Mouse (Mus musculus) T-cell, adult 2 months (primary cell): ENCODE data around the gene Cry1.

Source experiments
- DNase-seq: peaks from one replicate; pipeline ENCODE4 v3.0.0; 2022; ENCODE audit warnings: low spot score

Gene Cry1

GRCm38 (mm10) chr10:85184964-85185608, at the start of gene Cry1:
Gene Cry1, minus strand, starts transcription at chr10:85185064.
- DNase-seq: peak; percentile 97

DNA sequence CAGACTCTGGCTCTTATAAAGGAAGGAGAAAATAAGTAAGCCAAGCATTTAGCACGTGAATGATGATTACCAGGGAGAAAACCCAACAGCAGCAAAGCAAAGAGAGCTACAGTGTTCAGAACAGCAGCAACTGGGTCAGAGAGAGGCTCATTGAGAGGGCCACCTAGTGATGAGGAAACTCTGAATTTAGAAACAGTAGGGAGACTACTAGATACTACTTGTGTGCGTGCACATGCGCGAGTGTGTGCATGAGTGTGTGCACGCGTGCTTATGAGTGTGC, 36.8 kb upstream of the Cry1 start:
- no peak for DNase-seq

DNA sequence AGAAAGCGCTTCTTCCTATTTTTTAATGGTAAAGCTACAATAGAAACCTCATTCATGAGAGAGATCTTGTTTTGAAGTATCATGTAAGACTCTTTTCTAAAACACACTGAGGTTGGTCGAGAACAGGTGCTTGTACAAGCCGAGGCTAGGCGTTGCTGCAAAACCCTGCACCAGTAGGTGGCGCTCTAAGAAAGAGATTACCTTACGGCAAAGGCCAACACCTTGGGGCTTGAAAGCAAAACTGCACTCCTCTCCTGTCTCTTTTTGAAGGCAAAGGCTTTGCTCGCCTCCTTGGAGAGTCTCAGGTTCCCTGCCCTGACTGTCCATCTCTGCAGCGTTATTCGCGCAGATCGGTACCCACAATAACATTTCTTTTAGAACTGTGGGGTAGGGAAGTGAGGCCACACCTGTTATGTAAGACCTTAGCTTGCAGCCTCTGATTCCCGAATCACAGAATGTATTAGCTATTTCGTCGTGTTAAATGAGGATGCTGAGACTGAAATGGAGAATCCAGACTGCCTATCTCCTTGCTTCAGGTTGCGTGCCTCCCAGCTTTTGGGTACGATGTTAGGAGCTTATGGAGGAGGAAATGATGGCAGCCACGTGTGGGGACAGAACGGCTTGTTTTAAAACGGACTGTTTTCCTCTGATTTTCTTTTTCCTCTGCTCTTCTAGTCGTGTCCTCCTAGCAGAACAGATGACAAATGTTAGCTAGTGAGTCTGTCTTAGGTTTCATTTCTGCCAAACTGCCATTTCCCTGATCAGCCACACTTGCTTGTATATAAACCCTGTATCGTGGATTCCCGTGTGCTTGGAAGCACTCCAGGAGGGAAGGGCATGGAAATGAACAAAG, 36.3 kb upstream of the Cry1 start:
- peak; percentile 75 for DNase-seq

- DNase-seq: no peak
Observed at GRCm38 (mm10) chr10:85214847-85215246, 30.0 kb upstream of the Cry1 start.

DNA sequence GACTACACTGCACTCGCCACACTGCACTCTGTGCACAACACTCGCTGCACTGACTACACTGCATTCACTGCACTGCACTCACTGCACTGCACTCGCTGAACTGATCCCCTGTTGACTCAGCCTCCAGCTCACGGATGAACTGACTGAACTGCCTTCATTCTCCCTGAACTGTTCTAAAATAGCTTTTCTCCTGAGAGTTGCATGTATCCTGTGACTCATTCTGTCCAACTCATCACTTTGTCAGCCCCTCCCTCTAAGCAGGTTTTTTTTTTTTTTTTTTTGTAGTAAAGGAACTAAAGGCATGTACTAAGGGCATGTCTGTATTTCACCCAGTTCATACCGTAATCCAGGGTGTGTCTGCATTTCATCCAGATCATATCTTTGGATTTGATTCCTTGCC, 26.8 kb upstream of the Cry1 start:
- no peak for DNase-seq

GRCm38 (mm10) chr10:85210125-85210524, 25.3 kb upstream of the Cry1 start:
- no peak for DNase-seq

DNA sequence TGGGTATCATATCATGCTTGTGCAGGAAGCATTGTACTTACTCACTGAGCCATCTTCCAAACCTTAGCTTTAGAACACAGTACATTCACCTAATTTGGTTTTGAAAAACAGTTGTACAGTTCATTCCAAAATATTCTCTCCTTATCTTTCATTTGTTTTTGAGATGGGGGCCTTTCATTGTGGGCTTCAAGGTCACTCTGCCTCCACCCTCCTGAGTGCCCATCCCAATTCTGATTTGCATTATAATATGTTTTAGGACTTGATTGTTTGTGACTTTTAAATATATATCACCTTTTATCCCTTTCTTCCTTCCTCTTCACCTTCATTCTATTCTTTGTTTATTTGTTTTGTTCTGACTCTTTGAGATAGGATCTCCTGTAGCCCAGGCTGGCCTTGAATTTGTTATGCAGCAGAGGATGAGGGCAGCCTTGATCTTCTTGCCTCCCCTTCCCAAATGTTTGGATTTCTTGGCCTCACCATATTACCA, 24.3 kb upstream of the Cry1 start:
- DNase-seq: no peak

DNA sequence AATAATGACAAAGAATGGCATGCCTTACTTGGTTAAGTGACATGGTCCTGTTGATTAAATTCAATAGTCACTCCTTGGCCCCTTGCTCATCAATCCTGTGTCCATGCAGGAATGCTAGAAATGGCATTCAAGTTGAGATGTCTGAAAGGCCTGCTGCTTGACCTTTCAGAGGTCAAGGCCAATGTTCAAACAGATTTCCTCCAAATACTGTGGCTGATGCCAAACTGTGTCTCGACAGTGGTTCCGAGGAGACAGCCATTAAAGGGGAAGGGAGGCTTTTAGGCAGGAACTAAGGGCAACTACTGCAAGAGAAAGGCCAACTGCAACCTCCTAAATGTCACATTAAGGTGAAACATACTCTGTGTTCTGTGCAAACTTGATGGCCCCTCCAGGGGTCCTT, 20.5 kb upstream of the Cry1 start:
- no peak for DNase-seq

DNA sequence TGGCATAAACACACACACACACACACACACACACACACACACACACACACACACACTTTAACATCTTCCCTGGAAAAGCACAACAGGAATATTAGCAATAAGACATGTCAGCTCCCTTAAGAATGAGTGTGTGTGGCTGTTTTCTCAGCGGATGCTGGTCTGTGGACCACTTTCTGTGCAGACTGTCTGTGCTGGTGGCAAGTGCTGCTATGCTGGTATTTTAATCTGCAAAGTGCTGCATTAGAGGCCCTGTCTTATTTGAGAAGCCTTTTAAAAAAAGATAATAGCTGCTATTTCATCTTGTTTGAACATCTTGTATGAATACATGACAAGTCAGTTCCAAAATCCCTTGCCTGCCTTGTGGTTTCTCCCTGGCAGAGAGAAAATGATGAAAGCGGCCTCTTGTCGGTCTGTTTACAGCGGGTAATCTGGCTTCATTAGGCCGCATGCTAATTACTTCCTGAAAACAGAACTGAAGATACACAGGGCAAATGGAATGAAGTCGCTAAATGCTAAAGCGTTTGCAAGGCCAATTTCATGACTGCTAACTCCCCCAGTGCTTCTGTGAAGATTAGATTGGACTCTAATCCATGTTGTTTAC, 19.5 kb upstream of the Cry1 start:
- DNase-seq: no peak

DNA sequence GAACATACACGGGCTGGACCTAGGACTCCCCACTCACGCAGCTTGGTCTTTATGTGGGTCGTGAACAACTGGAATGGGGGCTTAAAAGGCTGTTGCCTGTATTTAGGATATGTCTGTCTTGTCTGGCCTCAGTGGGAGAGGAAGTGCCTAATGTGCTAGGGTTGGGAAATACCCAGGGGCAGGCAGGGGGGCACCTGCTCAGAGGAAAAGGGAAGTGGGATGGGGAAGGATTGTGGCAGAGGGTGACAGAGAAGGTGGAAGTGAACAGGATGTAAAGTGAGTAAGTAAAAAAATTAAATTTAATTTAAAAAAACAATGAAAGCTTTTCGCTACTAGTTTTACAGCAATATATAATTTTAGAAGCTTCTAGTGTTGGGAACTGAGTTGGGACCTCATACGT, 9.7 kb upstream of the Cry1 start:
- no peak for DNase-seq

DNA sequence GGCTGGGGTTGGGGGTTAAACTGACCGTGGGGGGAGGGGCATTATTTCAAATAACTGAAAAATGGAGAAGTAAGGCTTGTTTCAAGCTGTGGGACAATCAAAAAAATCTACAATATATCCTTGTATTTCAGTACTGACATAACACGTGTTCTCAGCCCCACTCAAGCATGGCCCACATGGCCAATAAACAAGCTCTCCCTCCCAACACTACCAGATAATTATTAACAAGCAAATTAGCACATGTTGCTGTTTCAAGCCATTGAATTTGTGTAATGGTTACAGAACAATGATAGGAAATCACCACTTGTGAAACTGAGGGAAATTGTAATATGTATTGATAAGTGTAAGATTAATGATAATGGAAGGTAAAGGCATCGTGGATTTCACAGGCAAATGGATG, 8.5 kb upstream of the Cry1 start:
- no peak for DNase-seq

DNA sequence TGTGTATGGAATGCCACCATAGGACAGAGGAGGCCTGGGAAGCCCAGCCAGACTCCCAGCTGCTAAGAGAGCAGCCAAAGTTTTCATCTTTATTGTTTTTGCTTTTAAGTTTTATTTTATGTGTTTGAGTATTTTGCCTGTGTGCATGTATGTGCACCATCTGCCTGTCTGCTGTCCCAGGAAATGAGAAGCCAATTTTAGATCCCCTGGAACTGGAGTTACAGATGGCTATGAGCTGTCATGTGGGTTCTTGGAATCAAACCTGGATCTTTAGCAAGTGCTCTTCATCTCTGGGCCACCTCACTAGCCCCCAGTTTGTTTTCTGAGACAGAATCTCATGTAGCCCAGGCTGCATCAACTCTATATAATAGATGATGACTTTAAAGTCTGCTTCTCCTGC, 5.8 kb upstream of the Cry1 start:
- DNase-seq: no peak

DNA sequence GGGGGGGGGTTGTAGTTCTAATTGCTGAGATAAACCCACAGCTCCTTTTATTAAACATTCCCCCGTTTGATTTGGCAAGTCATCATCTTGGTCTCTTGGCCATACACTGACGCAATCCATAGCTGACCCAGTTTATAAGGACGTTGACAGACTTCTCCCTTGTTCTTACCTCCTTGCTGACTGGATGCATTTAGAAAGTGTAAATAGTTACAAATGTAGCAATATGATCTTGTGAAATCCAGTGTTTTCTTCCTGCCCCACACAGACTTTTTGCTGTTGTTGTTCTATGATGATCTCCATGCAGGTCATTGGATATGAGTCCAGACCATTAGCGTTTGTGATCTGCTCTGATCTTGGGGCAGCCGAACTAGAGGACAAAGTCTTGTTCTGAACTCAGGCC, 5.1 kb upstream of the Cry1 start:
- DNase-seq: no peak

DNA sequence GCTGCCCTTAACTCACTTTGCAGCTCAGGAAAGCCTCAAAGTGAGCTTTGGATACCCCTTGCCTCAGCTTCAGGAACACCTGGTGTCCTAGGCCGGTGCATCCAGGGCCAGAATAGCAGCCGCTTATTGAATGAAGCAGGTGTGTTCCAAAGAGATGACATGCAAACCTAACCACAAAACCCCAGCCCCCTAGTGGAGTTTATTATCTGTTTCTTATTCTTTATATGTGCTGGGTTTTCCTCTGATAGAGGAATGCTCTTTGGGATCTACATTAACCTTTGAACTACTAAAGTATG, 1.6 kb upstream of the Cry1 start:
- DNase-seq: no peak

DNA sequence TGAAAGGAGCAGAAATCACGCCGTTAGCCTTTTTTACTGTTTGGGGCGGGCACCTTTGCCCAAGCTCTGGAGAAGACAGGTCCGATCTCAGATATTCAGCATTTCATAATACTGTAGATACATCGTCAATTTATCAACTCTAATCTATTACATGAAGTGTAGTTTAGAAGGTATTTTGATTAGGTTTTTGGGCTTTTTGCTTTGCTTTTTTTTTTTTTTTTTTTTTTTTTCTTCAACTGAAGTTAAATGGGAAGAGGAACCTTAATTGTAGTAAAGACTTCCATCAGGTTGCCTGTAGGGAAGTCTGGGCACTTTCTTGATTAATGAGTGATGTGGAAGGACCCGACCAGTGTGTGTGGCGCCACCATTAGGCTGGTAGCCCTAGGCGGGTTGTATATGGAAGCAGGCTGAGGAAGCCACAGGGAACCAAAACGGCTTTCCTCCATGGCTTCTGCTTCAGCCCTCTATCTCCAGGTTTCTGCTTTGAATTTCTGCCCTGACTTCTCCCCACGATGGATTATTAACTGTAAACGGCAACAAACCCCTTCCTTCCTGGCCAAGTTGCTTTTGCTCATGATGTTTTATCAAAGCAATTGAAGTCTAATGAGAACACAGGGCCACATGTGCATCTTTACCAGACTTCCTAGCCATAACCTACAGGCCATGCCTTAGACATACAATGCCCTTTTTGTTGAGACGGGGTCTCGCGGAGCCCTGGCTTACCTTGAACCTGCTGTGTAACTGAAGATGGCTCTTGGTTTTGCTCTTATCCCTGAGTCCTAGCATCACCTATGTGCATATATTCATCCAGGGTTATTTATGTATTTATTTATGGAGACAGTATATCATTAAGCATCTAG, 1.0 kb upstream of the Cry1 start:
- DNase-seq: no peak

DNA sequence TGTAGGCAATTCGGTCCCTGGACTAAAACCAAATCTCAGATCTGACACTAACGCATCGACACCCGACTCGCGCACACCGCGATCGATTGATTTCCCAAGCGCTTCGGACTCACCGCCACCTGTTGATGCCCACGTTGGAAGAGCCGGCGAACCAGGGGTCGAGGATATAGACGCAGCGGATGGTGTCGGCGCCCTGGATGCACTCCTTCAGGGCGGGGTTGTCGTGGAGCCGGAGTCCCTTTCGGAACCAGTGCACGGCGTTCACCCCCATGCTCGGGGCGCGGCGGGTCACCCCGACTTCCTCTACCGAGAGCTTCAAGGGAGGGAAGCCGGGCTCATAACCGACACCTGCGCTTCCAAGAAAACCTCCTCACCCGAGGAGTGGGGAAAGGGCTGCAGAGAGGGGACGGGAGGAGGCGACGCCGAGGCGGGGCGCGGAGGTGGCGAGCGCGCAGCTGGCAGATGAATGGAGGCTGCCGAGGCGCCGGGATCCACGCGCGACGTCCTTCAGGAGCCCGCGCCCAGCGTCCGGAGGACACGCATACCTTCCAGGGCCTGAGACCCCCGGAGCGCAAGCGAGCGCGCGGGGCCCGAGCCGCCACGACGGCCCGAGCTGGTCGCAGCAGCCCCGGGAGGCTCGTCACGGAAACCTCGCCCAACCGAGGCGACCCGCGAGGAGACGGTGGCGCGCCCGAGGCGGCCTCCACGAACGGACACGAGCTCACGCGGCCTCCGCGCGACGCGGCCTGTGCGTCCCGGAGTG, 482 bp downstream of the Cry1 start:
- peak; percentile 68 for DNase-seq

DNA sequence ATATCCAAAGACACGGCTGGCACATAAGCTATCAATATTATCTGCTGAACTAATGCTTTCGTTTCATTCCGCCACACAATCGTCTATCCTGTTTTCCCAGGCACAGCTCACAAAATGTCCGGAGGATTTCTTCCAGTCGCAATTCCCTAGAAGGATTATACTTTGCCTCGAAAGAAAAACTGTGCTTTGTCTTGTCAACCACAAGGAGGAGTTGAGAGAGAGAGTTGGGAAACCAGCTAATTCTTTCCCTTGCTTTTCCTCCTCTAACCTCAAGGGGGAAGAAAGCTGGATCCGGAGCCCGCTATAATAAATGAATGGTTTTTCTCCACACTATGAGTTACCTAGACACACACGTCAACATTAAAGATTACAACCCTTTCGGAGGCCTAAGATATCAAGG, 1.2 kb downstream of the Cry1 start:
- peak; percentile 46 for DNase-seq

DNA sequence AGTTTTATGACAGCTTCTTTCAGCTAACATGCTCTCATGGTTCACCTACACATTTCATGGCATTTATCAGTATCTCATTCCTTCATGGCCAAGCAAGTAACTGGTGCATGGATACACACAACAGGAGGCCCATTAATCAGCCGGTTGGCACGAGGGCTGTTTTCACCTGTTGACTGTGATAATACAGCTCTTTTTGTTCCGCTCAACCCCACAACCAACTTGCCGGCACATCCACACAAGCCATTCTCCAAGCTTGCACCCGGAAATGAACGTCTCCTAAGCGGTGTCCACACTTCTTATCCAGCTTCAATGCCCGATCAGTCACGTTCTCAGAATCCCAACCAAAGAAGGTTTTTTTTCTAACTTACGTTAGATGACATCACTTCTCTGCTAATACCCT, 2.1 kb downstream of the Cry1 start:
- no peak for DNase-seq

DNA sequence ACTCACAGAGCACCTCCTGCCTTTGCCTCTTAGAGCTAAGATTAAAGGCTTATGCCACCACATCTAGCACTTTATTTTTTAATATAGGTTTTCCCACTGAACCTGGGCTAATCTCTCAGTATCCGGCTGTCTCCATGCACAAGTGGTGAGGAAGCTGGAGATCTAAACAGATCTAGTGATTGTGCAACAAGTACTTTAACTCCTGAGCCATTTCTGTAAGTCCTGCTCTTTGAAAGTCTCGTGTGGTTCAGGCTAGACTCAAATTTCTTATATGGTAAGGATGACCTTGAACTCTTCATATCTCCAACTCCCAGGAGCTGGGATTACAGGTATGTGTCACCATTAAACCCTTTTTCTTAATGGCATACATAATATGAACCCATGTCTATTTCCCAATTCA, 8.2 kb downstream of the Cry1 start:
- no peak for DNase-seq

- no peak for DNase-seq
Observed at GRCm38 (mm10) chr10:85165306-85165705, 19.6 kb downstream of the Cry1 start.

DNA sequence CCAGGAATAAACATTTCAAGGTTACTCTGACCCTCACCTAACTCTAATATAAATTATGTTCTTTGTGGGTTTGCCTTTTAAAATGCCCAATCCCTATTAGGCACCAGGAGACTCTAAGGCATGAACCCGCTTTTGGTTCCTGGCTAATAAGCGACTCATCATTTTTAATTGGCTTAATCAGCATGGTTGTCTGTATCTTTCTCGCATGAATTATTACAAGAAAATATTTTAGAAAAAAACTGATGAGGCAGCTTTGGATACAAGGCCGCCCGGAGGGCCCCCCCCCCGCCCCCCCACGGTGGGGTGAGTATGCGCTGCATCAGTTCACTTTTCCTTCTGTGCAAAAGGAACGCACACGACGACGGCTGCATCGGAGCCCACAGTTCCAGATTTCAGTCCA, 20.1 kb downstream of the Cry1 start:
- no peak for DNase-seq

- DNase-seq: peak; percentile 19
Observed at GRCm38 (mm10) chr10:85161745-85162351, 23.0 kb downstream of the Cry1 start.
